Mouse (Mus musculus) heart, adult 2 months (tissue): ENCODE measurements around the gene Gm904. TPM values are rescaled to one million over a fixed set of nuclear protein-coding genes. Genes with fewer than 3 reads are reported as not detected.
"Not testable (repeated sequence)": the region's sequence is repeated elsewhere in the genome, so short reads cannot be mapped to it uniquely, and the experiment has no call there.

Experiments
- DNase-seq, 2 experiments: peaks; one replicate each; pipeline ENCODE4 v3.0.0; 2021
- H3K27ac ChIP-seq: fragments of 200-600 bp; 2 replicates; pipeline ENCODE4 v1.8.1; 2022
- H3K27me3 ChIP-seq: fragments of 200-500 bp; 2 replicates; pipeline ENCODE4 v1.6.1; 2012; ENCODE audit warnings: mild to moderate bottlenecking, low read length, inconsistent platforms, mixed read lengths; ENCODE audit not compliant: control insufficient read depth, insufficient read depth
- H3K36me3 ChIP-seq: fragments of 200-500 bp; 2 replicates; pipeline ENCODE4 v1.6.1; 2012; ENCODE audit warnings: low read length, inconsistent platforms; ENCODE audit not compliant: control insufficient read depth, insufficient read depth
- H3K4me1 ChIP-seq: fragments of 200-500 bp; 2 replicates; pipeline ENCODE4 v1.6.1; 2011; ENCODE audit warnings: low read length; ENCODE audit not compliant: control insufficient read depth, insufficient read depth
- H3K4me3 ChIP-seq: fragments of 200-600 bp; 2 replicates; pipeline ENCODE4 v1.8.1; 2022
- H3K79me2 ChIP-seq: fragments of 200-500 bp; replicated peaks from 2 replicates; pipeline ENCODE4 v1.6.1; 2012; ENCODE audit warnings: mild to moderate bottlenecking, inconsistent platforms, low read length, moderate library complexity, mixed read lengths; ENCODE audit not compliant: control insufficient read depth, insufficient read depth
- H3K9ac ChIP-seq: fragments of 200-500 bp; 2 replicates; pipeline ENCODE4 v1.6.1; 2012; ENCODE audit warnings: low read depth, mild to moderate bottlenecking, control low read depth, inconsistent platforms, low read length, mixed read lengths
- WGBS: fragments of 180-500 bp; shearing (Covaris S2); methylation state at CpG from one replicate; pipeline ENCODE4 v1.1.7; 2018; 5-methylcytosine and 5-hydroxymethylcytosine counted together
- intact Hi-C: fragments of 180-260 bp; cut with DNase I; formaldehyde crosslinking; loops from one replicate; pipeline ENCODE4 v1.15.1; 2025
- long read RNA-seq: library from polyadenylated mRNA; stranded (forward); transcript quantifications from one replicate; pipeline ENCODE4 v2.0.0, GENCODE M21; 2021
- microRNA-seq, 2 experiments: library from miRNA; unstranded; fragments of <30 nt; microRNA quantifications; one replicate each; pipeline ENCODE4 v1.2.0; 2021
- polyA plus RNA-seq: library from polyadenylated mRNA; depleted of rRNA; stranded (reverse); fragments of >200 nt; gene quantifications from 2 replicates; pipeline ENCODE4 v1.2.3, GENCODE M21; 2012; rRNA removed
- total RNA-seq, 2 experiments: library from RNA; stranded (reverse); gene quantifications; 2 replicates each; pipeline ENCODE4 v1.2.3; 2021

Gene Gm904
- total RNA-seq (not detected), polyA plus RNA-seq (not detected in 2 replicates)
- long read RNA-seq: 0 reads

- DNase-seq: not testable (repeated sequence)
Measured at GRCm38 (mm10) chr13:50642928-50643327, at the start of gene Gm904. TSS of gene Gm904 (plus strand) at chr13:50643228.

GRCm38 (mm10) chr13:50648771-50649170, 5.7 kb downstream of the Gm904 start:
- DNase-seq: peak in 1 of 2 experiments; percentile 10
- 38% methylated on average over 2 of the region's 2 CpGs for WGBS

More at GRCm38 (mm10) chr13:50642928-50643327, at the start of gene Gm904:
- H3K36me3 ChIP-seq, H3K4me3 ChIP-seq, intact Hi-C loops, H3K9ac ChIP-seq, H3K27ac ChIP-seq, H3K4me1 ChIP-seq, H3K27me3 ChIP-seq, H3K79me2 ChIP-seq: not testable (repeated sequence)

More at GRCm38 (mm10) chr13:50648771-50649170, 5.7 kb downstream of the Gm904 start:
- H3K27ac ChIP-seq, H3K79me2 ChIP-seq, intact Hi-C loops, H3K36me3 ChIP-seq, H3K4me3 ChIP-seq, H3K9ac ChIP-seq, H3K4me1 ChIP-seq, H3K27me3 ChIP-seq: not testable (repeated sequence)

Small RNA genes within 50 kb of the gene (microRNA-seq; reads per million reads assigned to microRNA genes)
- gene Gm23952 (0 reads per million in 2 experiments), gene Mir683-2 (0 reads per million in 2 experiments)

Other genes starting within 250 kb of the Gm904 start
- 1 to 10 TPM; 3.5 to 4.5 TPM for gene Fbxw17, start 225.4 kb upstream of the Gm904 start, total RNA-seq
- 10.0 and 12.0 TPM in 2 replicates for gene Fbxw17, start 225.4 kb upstream of the Gm904 start, polyA plus RNA-seq
- gene Gm47429, start 199.3 kb upstream of the Gm904 start, total RNA-seq: not detected
- not detected in 2 replicates for gene Gm47429, start 199.3 kb upstream of the Gm904 start, polyA plus RNA-seq
- not detected for gene Nutm2, start 175.9 kb upstream of the Gm904 start, total RNA-seq
- not detected in 2 replicates for gene Nutm2, start 175.9 kb upstream of the Gm904 start, polyA plus RNA-seq
- gene Gm8765, start 55.1 kb downstream of the Gm904 start, total RNA-seq: not detected
- not detected in 2 replicates for gene Gm8765, start 55.1 kb downstream of the Gm904 start, polyA plus RNA-seq